Mouse (Mus musculus) frontal cortex, postnatal 10 days (tissue): Measurements from ENCODE around the gene Ttc30a2.

ENCODE experiments used
- DNase-seq, 2 experiments: peaks; one replicate each; pipeline ENCODE4 v3.0.0; 2022; ENCODE audit warnings: low spot score in 2 of 2, mixed read lengths in 1 of 2

Ttc30a2 gene

DNA sequence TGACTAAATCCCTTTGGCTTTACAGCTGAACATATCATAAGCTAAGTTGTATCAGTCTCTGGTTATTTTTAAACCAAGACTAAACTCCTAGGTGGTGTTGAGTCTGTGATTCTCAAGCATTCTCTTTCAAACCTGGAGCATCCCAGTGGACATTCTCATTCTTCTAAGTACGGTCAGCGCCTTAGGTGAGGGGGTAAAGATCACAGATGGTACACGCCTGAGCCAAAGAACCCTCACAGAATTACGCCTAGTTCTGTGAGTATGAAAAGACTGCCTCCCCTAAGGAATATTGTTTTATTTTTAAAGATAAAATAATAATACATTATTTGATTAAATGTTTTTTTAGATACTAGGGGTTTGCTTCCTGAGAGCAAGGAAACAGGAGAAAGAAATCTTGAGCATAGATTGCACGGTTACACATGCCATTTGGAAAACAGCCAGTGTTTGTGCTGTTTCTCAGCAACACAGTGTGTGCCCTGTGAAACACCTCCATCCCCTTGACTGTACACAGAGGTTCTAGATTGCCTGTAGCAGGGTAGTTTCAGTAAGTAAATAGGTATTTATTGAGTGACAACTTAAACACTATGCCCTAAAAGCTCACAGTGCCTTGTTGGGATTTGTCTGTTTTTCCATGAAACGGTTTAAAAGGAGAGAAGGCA is 48.1 kb downstream of the Ttc30a2 start:
- no peak for DNase-seq

DNA sequence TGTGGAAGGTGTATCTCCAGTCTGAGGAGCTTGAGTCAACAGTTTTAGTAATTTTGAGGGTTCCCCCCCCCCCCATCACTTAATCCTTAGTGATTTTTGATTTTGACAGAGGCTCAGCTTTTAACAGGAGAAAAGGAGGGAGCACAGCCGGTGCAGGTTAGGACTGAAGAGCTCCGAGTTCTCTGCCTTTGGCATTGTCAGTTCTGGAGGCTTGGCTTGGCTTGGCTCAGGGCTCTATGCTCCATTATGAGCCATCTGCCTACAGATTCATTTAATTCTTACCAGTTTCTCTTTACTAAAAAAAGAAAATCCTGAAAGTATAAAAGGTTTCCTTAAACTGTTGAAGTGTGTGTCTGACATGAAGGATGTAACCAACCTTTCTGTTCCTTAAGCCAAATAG is 48.8 kb downstream of the Ttc30a2 start:
- no peak for DNase-seq

DNA sequence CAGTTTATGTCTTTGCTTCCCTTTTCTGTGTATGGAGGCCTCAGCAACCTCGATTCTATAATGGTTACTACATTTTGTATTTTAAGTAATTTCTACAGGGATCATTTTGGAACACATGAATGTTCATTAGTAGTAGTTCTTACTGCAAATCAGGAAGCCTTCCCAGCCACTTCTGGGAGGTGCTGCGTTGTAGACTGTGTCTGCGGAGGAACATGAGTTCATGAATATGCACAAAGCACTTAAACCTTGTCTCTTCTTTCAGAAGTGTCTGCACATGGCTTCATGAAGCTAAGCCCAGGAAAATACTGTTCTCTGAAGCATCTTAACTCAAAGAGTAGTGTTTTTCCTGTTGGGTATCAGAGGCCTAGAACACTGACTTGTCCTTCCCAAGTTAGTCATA is 50.0 kb downstream of the Ttc30a2 start:
- DNase-seq = no peak

DNA sequence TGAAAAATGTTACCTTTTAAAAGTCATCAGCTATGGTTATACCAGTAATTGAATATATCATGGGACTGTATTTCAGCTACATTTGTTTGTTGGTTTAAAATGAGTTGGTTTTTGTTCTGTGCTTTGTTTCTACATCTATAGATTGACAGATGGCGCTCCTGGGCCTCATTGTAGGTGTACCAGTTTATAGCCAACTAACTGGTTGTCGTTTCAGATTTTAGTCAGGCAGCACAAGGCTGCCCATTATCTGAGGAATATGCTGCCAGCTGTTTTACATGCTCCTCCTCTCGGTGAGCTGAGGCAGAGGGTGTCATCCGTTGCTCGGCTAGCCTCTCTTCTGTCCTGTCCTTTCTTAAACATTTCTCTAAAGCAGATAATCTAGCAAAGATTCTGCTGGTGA is 51.9 kb downstream of the Ttc30a2 start:
- no peak for DNase-seq
